Mouse (Mus musculus) lung, adult 18-20 months (tissue): ENCODE measurements at regions not wholly inside any gene's neighbourhood (a gene's known extent, or its start where the extent isn't known, plus 50 kb on each side); places are given as distances from the start of the nearest gene placed in this dataset.
A peak's percentile ranks its signal among the peaks of the same experiment; 100 is the strongest.

Experiments
- DNase-seq, 2 experiments: peaks; one replicate each; pipeline ENCODE4 v3.0.0; 2022; ENCODE audit warnings: mixed read lengths in 2 of 2

GRCm38 (mm10) chr11:56159412-56160074 is 118.7 kb upstream of the Nmur2 start:
- DNase-seq: peak; percentile 9 to 28

DNA sequence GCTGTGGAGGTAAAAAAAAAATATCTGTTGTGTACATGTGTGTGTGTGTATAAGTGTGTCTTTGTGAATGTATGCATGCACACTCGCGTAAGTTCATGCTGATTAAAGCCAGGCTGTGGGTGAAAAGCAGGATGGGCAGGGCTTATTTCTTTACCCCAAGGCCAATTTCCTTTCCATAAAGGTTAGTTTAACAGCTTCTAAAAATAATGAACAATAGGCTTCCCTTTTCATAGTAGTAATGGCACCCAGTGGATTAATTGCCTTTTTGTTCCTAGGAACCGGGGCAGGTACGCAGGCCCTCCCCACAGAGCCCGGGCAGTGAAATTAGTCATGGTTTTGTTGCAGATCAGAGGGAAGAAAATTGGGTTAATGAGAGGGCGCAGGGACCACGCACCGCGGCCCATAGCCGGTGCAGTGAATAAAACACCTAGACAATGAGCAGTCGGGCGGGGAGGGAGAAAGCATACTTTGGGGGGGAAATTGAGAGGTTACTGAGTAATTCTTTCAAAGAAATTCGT is 110.1 kb upstream of the Nmur2 start:
- DNase-seq: no peak

- DNase-seq: no peak
Measured at GRCm38 (mm10) chr11:56149752-56150151, 108.9 kb upstream of the Nmur2 start.

- no peak for DNase-seq
Measured at GRCm38 (mm10) chr11:56148956-56149355, 108.1 kb upstream of the Nmur2 start.

DNA sequence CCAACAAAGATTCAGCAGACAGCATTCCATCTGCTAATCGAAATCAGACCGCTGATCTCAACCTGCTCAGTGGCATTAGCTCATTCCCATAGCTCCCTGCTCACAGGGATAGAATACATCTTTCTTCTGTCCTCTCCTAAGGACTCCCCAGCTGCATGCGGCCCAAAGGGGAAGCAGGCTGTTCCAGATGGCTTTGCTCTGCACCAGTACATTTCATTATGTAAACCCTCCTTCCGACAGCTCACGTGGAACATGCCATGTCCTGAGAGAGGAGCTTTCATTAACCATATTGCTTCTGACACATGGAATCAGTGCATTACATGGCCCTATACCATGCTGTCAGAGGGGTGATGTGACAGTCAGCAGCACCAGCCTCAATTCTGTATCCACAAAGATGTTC is 105.9 kb upstream of the Nmur2 start:
- DNase-seq: peak in 1 of 2 experiments; percentile 10

DNA sequence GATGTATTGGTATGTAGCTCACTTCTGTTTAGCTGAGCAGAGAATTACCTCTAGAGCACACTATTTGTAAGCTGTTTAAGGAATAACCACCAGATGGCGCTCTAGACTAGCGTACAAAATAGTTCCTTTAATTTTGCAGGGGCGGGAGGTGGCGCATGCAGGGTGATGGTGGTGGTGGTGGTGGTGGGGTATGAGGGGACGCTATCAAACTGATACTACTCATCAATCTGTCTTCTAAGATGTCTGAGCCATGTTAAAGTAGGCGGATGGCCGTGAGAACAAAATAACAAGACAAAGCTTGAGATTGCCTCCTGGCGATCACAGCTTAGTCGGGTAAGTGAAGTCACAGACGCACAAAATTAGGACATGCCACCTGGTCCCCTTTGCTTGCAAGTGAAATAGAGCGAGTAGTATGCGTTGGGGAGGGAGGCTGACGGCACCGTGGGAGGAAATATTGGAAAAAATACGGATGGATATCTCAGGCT is 90.6 kb upstream of the Nmur2 start:
- DNase-seq: peak in 1 of 2 experiments; percentile 14

GRCm38 (mm10) chr11:56116553-56117232 is 75.9 kb upstream of the Nmur2 start:
- peak in 1 of 2 experiments; percentile 2 for DNase-seq

- DNase-seq: peak; percentile 27 to 48
Measured at GRCm38 (mm10) chr11:56107929-56108328, 67.1 kb upstream of the Nmur2 start.

DNA sequence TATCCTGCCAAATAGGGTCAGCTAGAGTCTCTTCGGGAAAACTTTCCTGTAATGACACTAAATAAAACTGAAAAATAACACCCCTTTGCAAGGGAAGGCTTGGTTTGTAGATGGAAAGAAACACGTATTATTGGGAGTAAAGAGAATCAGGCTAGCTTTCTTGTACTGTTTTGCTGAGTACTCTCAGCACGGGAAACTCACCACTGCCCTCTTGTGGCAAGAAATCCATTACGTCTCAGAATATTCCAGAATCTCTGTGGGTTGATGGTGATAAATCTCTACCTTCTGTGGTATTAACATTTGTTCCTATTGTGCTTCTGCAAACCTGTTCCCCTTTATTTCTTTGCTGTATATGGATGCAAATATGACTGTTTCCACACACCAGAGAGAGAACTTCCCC is 64.8 kb upstream of the Nmur2 start:
- peak in 1 of 2 experiments; percentile 5 for DNase-seq

- DNase-seq: no peak
Measured at GRCm38 (mm10) chr11:56092891-56093290, 52.1 kb upstream of the Nmur2 start.
